Mouse (Mus musculus): ENCODE measurements around the gene Fndc8.

DNA sequence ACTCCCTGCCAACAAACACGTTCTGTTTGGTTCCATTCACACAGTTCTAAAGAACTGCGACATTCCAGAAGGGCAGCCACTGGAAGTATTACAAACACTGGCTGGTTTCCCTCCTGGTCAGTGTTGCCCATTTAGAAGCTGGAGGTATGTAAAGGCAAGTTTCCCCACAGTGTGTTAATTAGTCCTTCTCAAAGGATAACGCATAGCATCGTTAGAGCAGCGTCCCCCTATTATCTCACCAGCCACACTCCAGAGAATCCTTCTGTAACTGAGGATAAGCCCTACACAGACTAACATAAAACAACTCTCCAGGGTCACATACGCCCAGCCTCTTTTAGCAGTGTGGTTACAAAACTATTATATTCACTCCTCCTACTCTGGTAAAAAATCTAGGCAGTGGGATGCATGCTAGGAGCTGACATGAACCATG is 44.3 kb upstream of the Fndc8 start:
- no peak for TF ChIP-seq CTCF (IDR thresholded peaks at IDR 0.05; ENCODE audit: insufficient read depth, low read depth, low read length)
- TF ChIP-seq POLR2A (IDR thresholded peaks at IDR 0.05; ENCODE audit: insufficient read depth, low read depth, low read length): no peak

Measured in olfactory bulb, adult 2 months (tissue).